Mouse (Mus musculus) midbrain, embryonic 16.5 days (tissue): ENCODE data around the gene Immp2l. TPM values are rescaled to one million over a fixed set of nuclear protein-coding genes. Genes with fewer than 3 reads are reported as not detected.

Experiments used
- ATAC-seq: fragments of 200-750 bp; cut with Nextera tagmentation; 2 replicates; pipeline ENCODE4 v1.8.0; 2017; ENCODE audit warnings: moderate TSS enrichment
- H3K27ac ChIP-seq: fragments of 300-500 bp; sonication (generic); 2 replicates; pipeline ENCODE4 v1.5.1; 2014; ENCODE audit warnings: mild to moderate bottlenecking, low read length, mixed read lengths
- H3K27me3 ChIP-seq: fragments of 300-500 bp; sonication (generic); 2 replicates; pipeline ENCODE4 v1.6.1; 2014; ENCODE audit warnings: low read depth, low read length, mixed read lengths; ENCODE audit not compliant: control insufficient read depth, insufficient read depth
- H3K36me3 ChIP-seq: fragments of 300-500 bp; sonication (generic); 2 replicates; pipeline ENCODE4 v1.6.1; 2014; ENCODE audit warnings: mild to moderate bottlenecking, low read length, moderate library complexity, mixed read lengths; ENCODE audit not compliant: control insufficient read depth, insufficient read depth
- H3K4me1 ChIP-seq: fragments of 300-500 bp; sonication (generic); 2 replicates; pipeline ENCODE4 v1.6.1; 2014; ENCODE audit warnings: mild to moderate bottlenecking, low read length, mixed read lengths; ENCODE audit not compliant: control insufficient read depth, insufficient read depth
- H3K4me2 ChIP-seq: fragments of 300-500 bp; sonication (generic); 2 replicates; pipeline ENCODE4 v1.6.1; 2014; ENCODE audit warnings: mild to moderate bottlenecking, low read length, mixed read lengths
- H3K4me3 ChIP-seq: fragments of 300-500 bp; sonication (generic); 2 replicates; pipeline ENCODE4 v1.5.1; 2014; ENCODE audit warnings: low read depth, mild to moderate bottlenecking, low read length, moderate library complexity, mixed read lengths
- H3K9ac ChIP-seq: fragments of 300-500 bp; sonication (generic); 2 replicates; pipeline ENCODE4 v1.6.1; 2014; ENCODE audit warnings: low read depth, low read length, mixed read lengths
- H3K9me3 ChIP-seq: fragments of 300-500 bp; sonication (generic); replicated peaks from 2 replicates; pipeline ENCODE4 v1.6.1; 2014; ENCODE audit warnings: mild to moderate bottlenecking, low read length, mixed read lengths; ENCODE audit not compliant: control insufficient read depth, poor library complexity, severe bottlenecking
- WGBS: fragments of 180-500 bp; shearing (Covaris S2); extraction: QIAGEN DNeasy Blood & Tissue Kit; methylation state at CpG from one replicate; pipeline ENCODE4 v1.1.7; 2014; 5-methylcytosine and 5-hydroxymethylcytosine counted together
- polyA plus RNA-seq: library from polyadenylated mRNA; unstranded; fragments of >200 nt; fragmentation: Nextera tagmentation; extraction: Ambion mirVana; gene quantifications from 2 replicates; pipeline ENCODE4 v1.2.1, GENCODE M21; 2015

Gene Immp2l
- polyA plus RNA-seq, 1 experiment from 2014 or later: 6.6 TPM

DNA sequence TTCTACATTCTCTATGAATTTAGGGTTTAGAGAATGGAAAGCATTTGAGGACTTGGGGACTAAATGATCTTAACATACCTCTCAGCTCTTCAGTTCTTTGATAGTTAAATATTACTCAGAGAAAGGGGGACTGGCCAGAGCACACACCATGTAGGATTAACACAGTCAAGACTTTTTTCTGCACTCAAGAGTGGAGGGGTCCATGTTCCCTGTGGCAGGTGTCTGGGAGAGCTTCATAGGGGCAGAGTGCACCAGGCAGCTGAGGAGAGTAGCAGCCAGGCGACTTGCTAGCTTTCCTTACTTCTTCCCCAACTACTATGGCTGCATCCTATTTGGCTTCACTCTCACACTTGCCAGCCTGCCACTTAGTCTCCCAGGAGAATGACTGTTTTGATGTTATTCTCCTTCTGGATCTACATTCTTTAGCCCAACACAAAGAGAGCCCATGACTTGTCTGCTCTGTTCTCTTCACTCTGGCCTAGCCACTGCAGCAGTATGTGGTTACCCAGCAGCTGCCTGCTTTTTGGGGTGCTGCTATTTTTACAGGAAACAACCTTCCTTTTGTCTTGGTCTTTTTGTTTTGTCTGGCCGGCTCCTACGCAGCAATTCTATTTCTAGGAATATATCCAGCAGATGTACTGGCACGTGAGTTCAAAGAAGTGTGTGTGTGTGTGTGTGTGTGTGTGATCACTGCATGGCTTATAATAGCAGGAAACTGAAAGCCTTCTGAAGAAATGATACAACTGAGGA is 621.1 kb downstream of the Immp2l start:
- no peak overlapping the region for H3K27ac ChIP-seq
- H3K4me2 ChIP-seq: no peak overlapping the region
- 19% methylated on average over 4 of the region's 4 CpGs for WGBS
- H3K9me3 ChIP-seq: no peaks in the 10 kb centered on the region
- ATAC-seq: peak; percentile 39
- no peaks in the 10 kb centered on the region for H3K36me3 ChIP-seq
- H3K4me1 ChIP-seq: peaks cover 7% of the 10 kb centered on the region
- no peak overlapping the region for H3K9ac ChIP-seq
- H3K4me3 ChIP-seq: no peak overlapping the region
- no peaks in the 10 kb centered on the region for H3K27me3 ChIP-seq

DNA sequence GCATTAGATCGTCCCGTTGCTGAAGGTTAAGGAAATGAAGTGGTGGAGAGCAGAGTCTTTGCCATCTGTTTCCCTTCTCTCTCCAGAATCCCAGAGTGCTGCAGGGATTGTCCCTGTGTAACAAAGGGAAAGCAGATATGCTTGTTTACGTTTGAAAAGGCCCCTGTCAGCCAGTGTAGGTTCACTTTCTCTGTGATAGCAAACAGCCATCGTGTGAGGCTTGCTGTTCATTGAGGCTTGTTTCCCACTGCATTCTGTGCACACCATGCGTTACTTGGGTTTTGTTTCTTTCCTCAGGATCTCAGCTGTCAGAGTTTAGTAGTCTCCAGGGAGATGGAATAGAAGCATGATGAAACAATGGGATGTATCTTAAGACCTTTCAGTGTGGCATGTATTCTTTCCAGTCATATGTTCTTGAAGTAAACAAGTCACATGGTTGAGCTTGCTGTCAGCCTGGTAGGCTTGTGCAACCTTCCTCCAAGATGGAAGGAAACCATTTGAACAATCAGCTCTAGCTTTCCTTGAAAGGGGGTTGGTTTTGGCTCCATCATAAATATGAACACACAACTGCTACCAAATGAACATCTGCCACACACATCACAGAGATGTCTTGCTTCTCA is 623.2 kb downstream of the Immp2l start:
- Histone ChIP-seq H3K4me1 (peaks cover 12% of the 10 kb centered on the region), H3K4me3 (no peak overlapping the region), H3K27ac (no peak overlapping the region), H3K4me2 (no peak overlapping the region), H3K36me3 (no peaks in the 10 kb centered on the region), H3K9me3 (no peaks in the 10 kb centered on the region), H3K27me3 (no peaks in the 10 kb centered on the region), H3K9ac (no peak overlapping the region)
- 0 out of 2 replicates have a peak, but pooled peaks have one; percentile 34 for ATAC-seq
- WGBS: 3% methylated on average over 5 of the region's 5 CpGs

DNA sequence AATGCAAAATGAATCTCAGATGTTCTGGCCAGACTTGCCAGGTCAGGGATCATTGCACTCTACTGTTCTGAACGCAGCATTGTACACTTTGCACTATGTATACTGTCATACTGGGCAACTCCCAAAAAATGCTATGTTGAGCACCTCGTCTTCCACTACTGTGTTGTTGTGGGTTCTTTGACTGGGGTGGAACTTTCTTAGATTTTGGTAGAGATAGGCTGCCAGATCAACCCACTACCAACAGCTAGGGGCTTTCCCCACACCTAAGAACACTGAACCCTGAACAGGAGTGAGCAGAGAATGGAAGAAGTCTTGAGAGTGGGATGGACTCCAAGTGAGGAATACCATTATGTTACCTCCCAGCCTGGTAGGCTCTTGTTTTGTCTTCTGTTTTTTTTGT is 623.8 kb downstream of the Immp2l start:
- Histone ChIP-seq H3K9me3 (no peaks in the 10 kb centered on the region), H3K9ac (no peak overlapping the region), H3K27me3 (no peaks in the 10 kb centered on the region), H3K36me3 (no peaks in the 10 kb centered on the region), H3K4me3 (no peak overlapping the region), H3K27ac (no peak overlapping the region), H3K4me2 (no peak overlapping the region), H3K4me1 (peaks cover 12% of the 10 kb centered on the region)
- ATAC-seq: no peak
- WGBS: 84% methylated on average over 2 of the region's 2 CpGs

DNA sequence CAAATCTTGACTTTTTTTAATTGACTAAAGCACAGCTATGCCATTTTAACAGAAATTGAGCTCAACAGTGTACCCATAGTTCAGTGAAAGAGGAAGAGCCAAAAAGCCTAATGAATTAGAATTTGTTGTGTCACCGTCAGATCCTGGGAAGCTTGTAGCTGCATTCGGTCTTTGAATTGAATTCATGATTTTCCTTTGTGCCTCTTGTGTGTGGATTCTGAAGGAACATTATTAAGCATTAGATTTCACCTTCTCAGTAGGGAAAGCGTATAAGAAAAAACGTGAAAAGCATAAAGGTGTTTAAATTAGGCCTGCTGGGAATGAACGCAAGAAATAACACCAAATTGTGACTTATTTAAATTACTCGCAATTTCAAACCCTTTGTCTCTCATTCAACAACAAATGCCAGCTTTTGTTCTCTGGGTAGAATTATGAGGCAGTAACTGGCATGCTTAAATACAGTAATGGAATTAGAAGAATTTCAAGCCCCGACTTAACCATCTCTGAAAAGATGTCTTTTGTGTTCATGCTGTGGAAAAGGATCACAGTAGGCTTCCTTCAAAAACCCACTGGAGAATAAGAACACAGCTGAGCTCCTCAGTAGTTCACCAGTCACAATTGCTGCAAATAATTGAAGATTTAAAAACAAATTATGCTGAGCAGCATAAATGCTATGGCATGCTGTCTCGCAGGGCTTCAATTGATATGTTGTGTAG is 626.1 kb downstream of the Immp2l start:
- no peak overlapping the region for H3K4me3 ChIP-seq
- H3K9me3 ChIP-seq: no peaks in the 10 kb centered on the region
- H3K4me1 ChIP-seq: peaks cover 10% of the 10 kb centered on the region; the same call in 1 of the 2 replicates
- H3K9ac ChIP-seq: no peak overlapping the region
- H3K4me2 ChIP-seq: no peak overlapping the region
- WGBS: 15% methylated on average over 8 of the region's 8 CpGs
- ATAC-seq: no peak
- no peak overlapping the region; the same call in 1 of the 2 replicates for H3K27ac ChIP-seq
- no peaks in the 10 kb centered on the region for H3K27me3 ChIP-seq
- no peaks in the 10 kb centered on the region for H3K36me3 ChIP-seq

DNA sequence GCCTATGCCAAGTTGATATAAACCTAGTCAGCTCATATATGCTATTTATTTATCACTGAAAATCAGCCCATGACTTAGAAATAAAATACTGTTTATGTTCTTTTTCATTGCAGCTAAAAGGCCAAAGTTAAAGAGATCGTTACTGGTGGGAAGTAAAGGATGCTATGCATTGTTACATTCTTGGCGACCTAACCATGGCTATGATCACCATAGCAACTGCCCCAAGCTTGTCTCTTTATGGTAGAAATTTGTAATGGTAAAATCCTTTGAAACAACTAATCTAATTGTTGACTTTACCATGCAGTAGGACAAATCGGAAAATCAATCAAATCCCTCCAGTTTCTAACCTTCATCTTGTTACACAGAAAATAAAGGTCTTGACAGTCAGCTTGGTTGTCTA is 644.4 kb downstream of the Immp2l start:
- Histone ChIP-seq H3K9ac (no peak overlapping the region), H3K4me2 (no peak overlapping the region), H3K36me3 (no peaks in the 10 kb centered on the region), H3K9me3 (no peaks in the 10 kb centered on the region), H3K27me3 (no peaks in the 10 kb centered on the region), H3K4me1 (no peaks in the 10 kb centered on the region), H3K4me3 (no peak overlapping the region), H3K27ac (no peak overlapping the region)
- 39% methylated on average over 3 of the region's 3 CpGs for whole genome bisulfite sequencing
- ATAC-seq: no peak

DNA sequence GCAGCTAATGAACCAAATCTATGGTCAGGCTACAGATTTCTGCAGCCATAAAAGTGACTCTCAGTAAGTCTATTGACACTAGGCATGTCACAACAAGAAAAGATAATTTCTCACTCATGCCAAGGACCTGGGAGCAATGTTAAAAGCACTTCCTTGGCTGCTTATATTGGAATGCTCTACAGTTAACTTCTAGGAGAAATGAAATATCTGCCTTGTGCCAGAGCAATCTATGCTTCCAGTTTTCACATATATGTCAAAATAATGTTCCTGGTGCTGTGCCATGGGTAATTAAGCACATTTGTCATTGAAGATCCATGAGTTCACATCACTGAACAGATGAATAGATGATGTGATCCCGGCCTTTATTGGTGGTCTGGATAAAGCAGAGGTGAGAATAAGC is 645.6 kb downstream of the Immp2l start:
- Histone ChIP-seq H3K27ac (no peak overlapping the region), H3K36me3 (no peaks in the 10 kb centered on the region), H3K9me3 (no peaks in the 10 kb centered on the region; the same call in 1 of the 2 replicates), H3K27me3 (no peaks in the 10 kb centered on the region), H3K4me3 (no peak overlapping the region), H3K9ac (no peak overlapping the region), H3K4me1 (no peaks in the 10 kb centered on the region), H3K4me2 (no peak overlapping the region)
- no peak for ATAC-seq
- 72% methylated on average over 1 of the region's 1 CpGs for WGBS

DNA sequence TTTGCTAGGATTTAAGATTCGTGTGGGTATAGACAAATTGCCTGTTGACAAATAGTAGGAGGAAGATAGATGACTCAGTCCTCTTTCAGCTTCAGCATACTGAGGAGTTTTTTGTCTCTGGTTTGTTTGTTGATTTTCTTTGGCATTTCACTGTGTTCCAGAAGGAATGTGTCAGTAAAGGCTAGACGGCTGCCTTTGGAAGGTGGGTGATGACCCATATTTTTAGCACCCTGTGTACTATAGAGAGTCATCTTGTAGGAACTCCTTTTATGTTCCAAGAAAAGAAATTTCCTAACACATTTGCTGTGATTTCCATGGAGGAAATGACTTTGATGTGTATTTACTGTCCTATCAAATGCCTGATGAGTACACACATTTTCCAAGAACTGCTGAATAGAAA is 651.0 kb downstream of the Immp2l start:
- 78% methylated on average over 2 of the region's 2 CpGs for WGBS
- Histone ChIP-seq H3K4me3 (no peak overlapping the region), H3K4me2 (no peak overlapping the region), H3K27ac (no peak overlapping the region), H3K27me3 (no peaks in the 10 kb centered on the region), H3K9ac (no peak overlapping the region), H3K4me1 (no peaks in the 10 kb centered on the region), H3K9me3 (no peaks in the 10 kb centered on the region; the same call in 1 of the 2 replicates), H3K36me3 (no peaks in the 10 kb centered on the region)
- ATAC-seq: no peak

DNA sequence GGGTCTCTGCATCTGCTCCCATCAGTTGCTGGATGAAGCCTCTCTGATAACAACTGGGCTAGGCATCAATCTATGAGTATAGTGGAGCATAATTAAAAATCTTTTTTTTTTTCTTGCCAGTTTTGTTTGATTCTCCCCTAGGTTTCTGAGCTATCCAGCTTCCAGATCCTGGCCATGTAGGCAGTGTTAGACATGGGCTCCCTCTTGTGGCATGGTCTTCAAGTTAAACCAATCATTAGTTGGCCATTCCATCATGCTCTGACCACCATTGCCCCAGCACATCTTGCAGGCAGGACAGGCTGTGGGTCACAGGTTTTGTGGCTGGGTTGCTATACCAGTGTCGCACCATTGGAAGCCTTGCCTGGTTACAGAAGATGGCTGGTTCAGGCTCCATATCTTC is 656.3 kb downstream of the Immp2l start:
- Histone ChIP-seq H3K4me3 (no peak overlapping the region), H3K4me2 (no peak overlapping the region), H3K9ac (no peak overlapping the region), H3K36me3 (no peaks in the 10 kb centered on the region), H3K9me3 (no peaks in the 10 kb centered on the region), H3K4me1 (no peaks in the 10 kb centered on the region), H3K27ac (no peak overlapping the region), H3K27me3 (no peaks in the 10 kb centered on the region)
- no peak for ATAC-seq
- 95% methylated on average over 1 of the region's 1 CpGs for WGBS

DNA sequence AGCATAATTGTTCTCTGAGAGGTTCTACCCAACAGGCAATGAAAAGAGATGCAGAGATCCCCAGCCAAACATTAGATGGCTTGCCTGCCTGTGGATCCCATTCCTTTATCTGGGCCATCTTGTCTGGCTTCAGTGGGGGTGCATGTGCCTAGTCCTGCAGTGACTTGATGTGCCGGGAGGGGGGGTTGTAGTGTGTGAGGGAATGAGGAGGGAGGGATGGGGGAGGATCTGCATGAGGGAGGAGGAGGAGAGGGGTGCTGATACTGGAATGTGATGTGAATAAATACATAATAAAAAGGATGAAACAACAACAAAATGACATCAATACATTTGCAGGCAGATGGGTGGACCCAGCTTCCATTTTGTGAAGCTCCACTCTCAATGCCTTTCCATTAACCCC is 658.3 kb downstream of the Immp2l start:
- no peak overlapping the region for H3K4me2 ChIP-seq
- H3K36me3 ChIP-seq: no peaks in the 10 kb centered on the region
- H3K4me3 ChIP-seq: no peak overlapping the region
- 75% methylated on average over 1 of the region's 1 CpGs for WGBS
- no peak for ATAC-seq
- H3K9ac ChIP-seq: no peak overlapping the region
- H3K9me3 ChIP-seq: no peaks in the 10 kb centered on the region
- peaks cover 9% of the 10 kb centered on the region for H3K27me3 ChIP-seq
- H3K27ac ChIP-seq: no peak overlapping the region
- H3K4me1 ChIP-seq: no peaks in the 10 kb centered on the region
